Mouse (Mus musculus): Measurements from ENCODE around the gene Map7d2. TPM values are rescaled to one million over a fixed set of nuclear protein-coding genes. Genes with fewer than 3 reads are reported as not detected.

The Map7d2 gene
- 5.5 and 9.3 TPM in 2 replicates for polyA plus RNA-seq (2012; rRNA removed)

GRCm38 (mm10) chrX:159414130-159414828 lies at the start of gene Map7d2:
Gene Map7d2 (plus strand): TSS chrX:159414572.

GRCm38 (mm10) chrX:159371831-159372752 lies 42.3 kb upstream of the Map7d2 start, which contains the start of gene Eif1ax:
Gene Eif1ax (plus strand): TSS chrX:159372178.

GRCm38 (mm10) chrX:159526388-159526787 lies 112.0 kb downstream of the Map7d2 start, which contains the start of gene Bclaf3:
Gene Bclaf3 (plus strand): TSS chrX:159526688.

Other genes with a start within 250 kb of the Map7d2 start
- 18.3 and 28.2 TPM in 2 replicates for gene Rps6ka3, start 204.3 kb upstream of the Map7d2 start, polyA plus RNA-seq (2012; rRNA removed)
- 159 and 164 TPM in 2 replicates for gene Eif1ax, start 42.4 kb upstream of the Map7d2 start, polyA plus RNA-seq (2012; rRNA removed)
- gene Bclaf3, start 112.1 kb downstream of the Map7d2 start, polyA plus RNA-seq (2012; rRNA removed), result 16.8 and 26.7 TPM in 2 replicates
- 13.6 and 20.9 TPM in 2 replicates for gene Sh3kbp1, start 212.7 kb downstream of the Map7d2 start, polyA plus RNA-seq (2012; rRNA removed)

Measured in central nervous system, embryonic 11.5 days (tissue).